Mouse (Mus musculus) ES-E14 (cell line): ENCODE results near the gene Vmn1r51. TPM values are rescaled to one million over a fixed set of nuclear protein-coding genes. Genes with fewer than 3 reads are reported as not detected.

Experiments
- DNase-seq: peaks from one replicate; pipeline ENCODE4 v3.0.0-alpha.2; 2013; ENCODE audit warnings: low read depth, low spot score
- H3K27ac ChIP-seq: 2 replicates; pipeline ENCODE4 v1.5.1; 2012; ENCODE audit warnings: low read depth, mild to moderate bottlenecking, low read length, moderate library complexity, mixed read lengths; ENCODE audit not compliant: poor library complexity, insufficient read depth, severe bottlenecking
- H3K36me3 ChIP-seq: 2 replicates; pipeline ENCODE4 v1.6.1; 2012; ENCODE audit warnings: mild to moderate bottlenecking, low read length, moderate library complexity, mixed read lengths; ENCODE audit not compliant: control insufficient read depth, poor library complexity, insufficient read depth, severe bottlenecking
- H3K4me1 ChIP-seq, 2 experiments: fragments of 150-350 bp in 1 of 2; sonication (generic) in 1 of 2; 2 replicates each; pipeline ENCODE4 v1.6.1; 2012; ENCODE audit warnings: low read length in 2 of 2, mild to moderate bottlenecking in 1 of 2, mixed read lengths in 1 of 2; ENCODE audit not compliant: control insufficient read depth in 2 of 2, insufficient read depth in 2 of 2, poor library complexity in 1 of 2
- H3K4me3 ChIP-seq, 2 experiments: fragments of 150-350 bp in 1 of 2; sonication (generic) in 1 of 2; 2 replicates each; pipeline ENCODE4 v1.5.1; 2012; ENCODE audit warnings: low read length in 2 of 2, low read depth in 1 of 2, mild to moderate bottlenecking in 1 of 2, mixed read lengths in 1 of 2; ENCODE audit not compliant: insufficient read depth in 1 of 2, poor library complexity in 1 of 2, severe bottlenecking in 1 of 2
- H3K9ac ChIP-seq: 2 replicates; pipeline ENCODE4 v1.6.1; 2012; ENCODE audit warnings: low read depth, mild to moderate bottlenecking, low read length, mixed read lengths; ENCODE audit not compliant: poor library complexity, insufficient read depth, severe bottlenecking
- H3K9me3 ChIP-seq: fragments of 150-350 bp; sonication (generic); 2 replicates; pipeline ENCODE4 v1.6.1; 2012; ENCODE audit warnings: low read depth, mild to moderate bottlenecking, low read length; ENCODE audit not compliant: control insufficient read depth, insufficient read depth
- CHD2 ChIP-seq: IDR thresholded peaks from 2 replicates; pipeline ENCODE4 v1.6.1; 2014; ENCODE audit warnings: mild to moderate bottlenecking, low read depth, low read length, inconsistent platforms
- HCFC1 ChIP-seq: IDR thresholded peaks from 2 replicates; pipeline ENCODE4 v1.6.1; 2012; ENCODE audit warnings: low read length, inconsistent platforms, borderline replicate concordance; ENCODE audit not compliant: insufficient read depth
- MAFK ChIP-seq: IDR thresholded peaks from 2 replicates; pipeline ENCODE4 v1.6.1; 2014; ENCODE audit warnings: mild to moderate bottlenecking, low read depth, low read length, inconsistent platforms; ENCODE audit not compliant: insufficient read depth
- ZC3H11A ChIP-seq: IDR thresholded peaks from 2 replicates; pipeline ENCODE4 v1.6.1; 2012; ENCODE audit warnings: low read depth, mild to moderate bottlenecking, inconsistent platforms, low read length, borderline replicate concordance
- ZNF384 ChIP-seq: IDR thresholded peaks from 2 replicates; pipeline ENCODE4 v1.6.1; 2012; ENCODE audit warnings: low read depth, low read length, inconsistent platforms
- in situ Hi-C, 2 experiments: fragments of 600-800 bp; cut with MboI; formaldehyde crosslinking; loops; one replicate each; pipeline ENCODE4 v1.15.1; 2025; ENCODE audit warnings: low sequenced_read_pairs in 2 of 2, inconsistent platforms in 1 of 2; ENCODE audit not compliant: unreplicated experiment in 2 of 2
- total RNA-seq: library from RNA; depleted of rRNA; stranded (reverse); fragments of 300-350 nt; gene quantifications from 2 replicates; pipeline ENCODE4 v1.2.3, GENCODE M21; 2012; rRNA removed

Vmn1r51 gene
- total RNA-seq, 1 experiment, result not detected

DNA sequence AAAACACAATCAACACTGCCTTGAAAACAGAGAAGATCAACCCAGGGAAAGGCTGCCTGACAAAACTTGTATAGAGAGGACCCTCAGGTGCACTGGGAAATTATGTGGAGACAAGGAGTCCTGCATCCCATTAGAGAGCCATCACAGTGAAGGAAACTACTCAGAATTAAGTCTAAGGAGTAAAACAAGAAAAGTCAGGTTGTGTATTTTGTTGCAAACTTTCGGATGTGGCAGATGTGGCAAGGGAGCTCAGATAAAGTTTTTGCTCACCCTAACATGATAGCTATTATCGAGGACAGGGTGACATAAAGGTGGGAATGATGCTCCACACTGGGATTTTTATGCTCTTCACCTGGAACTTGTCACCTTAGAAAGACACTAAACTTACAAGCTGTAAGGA is 52.1 kb downstream of the Vmn1r51 start, which contains the start of gene Vmn1r52:
Vmn1r52 (plus strand) TSS at position 301 of the 400 bp plus-strand sequence.
- in situ Hi-C loops, result no loop called here
- no peak for DNase-seq

More for the DNA sequence above, 52.1 kb downstream of the Vmn1r51 start, which contains the start of gene Vmn1r52:
- Histone ChIP-seq H3K36me3 (no peaks in the 10 kb centered on the region), H3K9me3 (no peaks in the 10 kb centered on the region), H3K4me3 (no peak within 1 kb of the TSS), H3K9ac (no peak within 1 kb of the TSS), H3K27ac (no peak within 1 kb of the TSS), H3K4me1 (no peaks in the 10 kb centered on the region)
- TF ChIP-seq ZNF384 (no peak), ZC3H11A (no peak), HCFC1 (no peak), CHD2 (no peak), MAFK (no peak)

Other genes with a start within 250 kb of the Vmn1r51 start
- gene Vmn1r42, start 246.2 kb upstream of the Vmn1r51 start, total RNA-seq, result not detected in 2 replicates
- 0.13 TPM in 1 of 2 replicates, not detected in the other for gene Vmn1r43, start 246.2 kb upstream of the Vmn1r51 start, total RNA-seq
- gene Vmn1r44, start 238.9 kb upstream of the Vmn1r51 start, total RNA-seq, result not detected in 2 replicates
- not detected in 2 replicates for gene Vmn1r45, start 182.0 kb upstream of the Vmn1r51 start, total RNA-seq
- gene Vmn1r46, start 153.3 kb upstream of the Vmn1r51 start, total RNA-seq, result not detected in 2 replicates
- gene Vmn1r47, start 106.4 kb upstream of the Vmn1r51 start, total RNA-seq, result 0.58 and 1.4 TPM in 2 replicates
- gene Vmn1r48, start 85.8 kb upstream of the Vmn1r51 start, total RNA-seq, result not detected in 2 replicates
- not detected in 2 replicates for gene Vmn1r49, start 44.1 kb upstream of the Vmn1r51 start, total RNA-seq
- not detected in 2 replicates for gene Vmn1r50, start 21.2 kb upstream of the Vmn1r51 start, total RNA-seq
- not detected in 2 replicates for gene Vmn1r52, start 52.2 kb downstream of the Vmn1r51 start, total RNA-seq
- not detected in 2 replicates for gene V1ra8, start 80.2 kb downstream of the Vmn1r51 start, total RNA-seq
- gene Vmn1r53, start 101.8 kb downstream of the Vmn1r51 start, total RNA-seq, result 2.1 and 2.3 TPM in 2 replicates
- not detected in 2 replicates for gene Vmn1r54, start 123.7 kb downstream of the Vmn1r51 start, total RNA-seq
- gene BC048671, start 178.6 kb downstream of the Vmn1r51 start, total RNA-seq, result not detected in 2 replicates
- 0.54 and 0.74 TPM in 2 replicates for gene Chst13, start 202.6 kb downstream of the Vmn1r51 start, total RNA-seq
- gene Uroc1, start 210.7 kb downstream of the Vmn1r51 start, total RNA-seq, result 0.09 TPM in 1 of 2 replicates, not detected in the other
- 10.6 and 12.0 TPM in 2 replicates for gene Zxdc, start 246.9 kb downstream of the Vmn1r51 start, total RNA-seq